8 mouse cellular contexts compared by ENCODE assay signal in the genomic region with DNA sequence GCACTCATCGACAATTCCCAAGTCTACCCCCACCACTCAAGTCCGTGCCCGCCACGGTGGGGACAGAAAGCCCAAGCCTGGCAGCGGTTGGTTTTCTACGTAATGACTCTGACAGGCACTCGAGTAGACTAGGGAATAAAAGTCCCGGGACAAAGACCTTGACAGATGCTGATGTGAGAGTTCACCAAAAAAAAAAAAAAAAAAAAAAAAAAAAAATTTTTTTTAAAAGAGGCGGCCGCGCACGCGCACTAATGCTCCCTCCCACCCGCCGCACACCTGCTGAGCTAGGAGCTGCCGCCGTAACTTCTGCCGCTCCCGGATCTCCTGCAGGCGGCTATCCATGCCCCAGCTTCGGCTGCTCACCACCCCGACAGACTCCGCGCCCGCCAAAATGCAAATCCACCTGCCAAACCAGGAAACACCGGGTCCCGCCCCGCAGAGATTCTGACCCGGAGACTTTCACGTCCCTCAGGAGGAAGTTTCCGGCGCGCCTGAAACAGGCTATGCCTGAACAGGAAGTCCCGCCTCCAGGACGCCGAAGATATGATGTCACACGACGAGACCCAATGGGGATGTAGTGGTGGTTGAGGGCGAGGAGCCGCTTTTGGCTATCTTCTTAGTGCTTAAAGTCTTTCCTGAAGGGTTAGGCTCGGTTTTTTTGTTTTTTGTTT. TPM values are rescaled to one million over a fixed set of nuclear protein-coding genes. Genes with fewer than 3 reads are reported as not detected.
DNase-seq lines count a peak whose midpoint lies in the region; ATAC-seq and TF ChIP-seq lines count a peak whose summit lies in the region.

A gene (minus strand): TSS at position 623 of the 671 bp plus-strand sequence.

- H3K9ac ChIP-seq in forebrain, embryonic 16.5 days (replicated peaks; ENCODE audit: low read depth, low read length): peak within 1 kb of the TSS; percentile 55
- H3K9ac ChIP-seq in lung, embryonic 14.5 days: peak within 1 kb of the TSS; percentile 60

- H3K4me3 ChIP-seq in G1E (ENCODE audit: low read depth, low read length): peak within 1 kb of the TSS; percentile 78
- peak within 1 kb of the TSS; percentile 59 for H3K4me3 ChIP-seq in forebrain, embryonic 16.5 days (replicated peaks; ENCODE audit: low read length)
- peak within 1 kb of the TSS; percentile 92 for H3K4me3 ChIP-seq in layer of hippocampus, adult 2 months
- peak within 1 kb of the TSS; percentile 65 for H3K4me3 ChIP-seq in lung, embryonic 14.5 days (ENCODE audit: low read depth, low read length)
- H3K4me3 ChIP-seq in olfactory bulb, adult 2 months (ENCODE audit: insufficient read depth, low read depth, low read length): peak within 1 kb of the TSS; percentile 98
- peak within 1 kb of the TSS; percentile 79 for H3K4me3 ChIP-seq in thymus, adult 2 months (ENCODE audit: control insufficient read depth, insufficient read depth, low read length)

- no peaks in the 10 kb centered on the region for H3K27me3 ChIP-seq in G1E (ENCODE audit: insufficient read depth, low read length)
- no peaks in the 10 kb centered on the region for H3K27me3 ChIP-seq in forebrain, embryonic 16.5 days (replicated peaks; ENCODE audit: control insufficient read depth, insufficient read depth, low read length)
- H3K27me3 ChIP-seq in lung, embryonic 14.5 days (ENCODE audit: insufficient read depth, low read length): no peaks in the 10 kb centered on the region
- H3K27me3 ChIP-seq in thymus, adult 2 months (ENCODE audit: control insufficient read depth, insufficient read depth, low read length): no peaks in the 10 kb centered on the region

- no peaks in the 10 kb centered on the region for H3K9me3 ChIP-seq in G1E (replicated peaks)
- no peaks in the 10 kb centered on the region for H3K9me3 ChIP-seq in forebrain, embryonic 16.5 days (ENCODE audit: control insufficient read depth, low read length)
- H3K9me3 ChIP-seq in lung, embryonic 14.5 days (ENCODE audit: low read depth, low read length): no peaks in the 10 kb centered on the region

- peak; percentile 34; the same call in 1 of the 2 replicates for TF ChIP-seq POLR2A in olfactory bulb, adult 2 months (IDR thresholded peaks at IDR 0.05; ENCODE audit: insufficient read depth, low read depth, low read length)
- peak; percentile 59; the same call in 1 of the 2 replicates for TF ChIP-seq POLR2A in thymus, adult 2 months (IDR thresholded peaks at IDR 0.05; ENCODE audit: control insufficient read depth, extremely low read depth, insufficient read depth, low read length, poor library complexity)

- intact Hi-C loops in heart, postnatal 36 days (cut with DNase I): loop anchor here (2.0 to 5.0 kb wide), 2 partner anchors 121 to 1338 kb away; no protein-coding TSS in a partner anchor

- TF ChIP-seq CTCF in G1E (IDR thresholded peaks at IDR 0.05; ENCODE audit: low read depth, low read length): no peak
- TF ChIP-seq CTCF in layer of hippocampus, adult 2 months (conservative IDR thresholded peaks at IDR 0.05): no peak
- no peak for TF ChIP-seq CTCF in lung, embryonic 14.5 days (IDR thresholded peaks at IDR 0.05; ENCODE audit: low read depth)
- TF ChIP-seq CTCF in olfactory bulb, adult 2 months (IDR thresholded peaks at IDR 0.05; ENCODE audit: insufficient read depth, low read depth, low read length): no peak
- TF ChIP-seq CTCF in thymus, adult 2 months (IDR thresholded peaks at IDR 0.05; ENCODE audit: borderline replicate concordance, control insufficient read depth, extremely low read depth, insufficient read depth, low read length, poor library complexity): 0 out of 2 replicates have a peak, but pooled peaks have one; percentile 56

- peaks cover 23% of the 10 kb centered on the region for H3K36me3 ChIP-seq in G1E (replicated peaks)
- H3K36me3 ChIP-seq in forebrain, embryonic 16.5 days (ENCODE audit: control insufficient read depth, insufficient read depth): no peaks in the 10 kb centered on the region
- peaks cover 13% of the 10 kb centered on the region for H3K36me3 ChIP-seq in lung, embryonic 14.5 days (ENCODE audit: insufficient read depth)
- 0 out of 2 replicates have a peak, but pooled peaks cover 5% of the 10 kb centered on the region for H3K36me3 ChIP-seq in thymus, adult 2 months (ENCODE audit: control insufficient read depth, insufficient read depth, low read length)

- under 1% methylated on average over 41 of the region's 41 CpGs for WGBS in forebrain, embryonic 16.5 days
- WGBS in lung, embryonic 14.5 days: under 1% methylated on average over 41 of the region's 41 CpGs
- WGBS in olfactory bulb, adult 2 months: under 1% methylated on average over 41 of the region's 41 CpGs
- under 1% methylated on average over 41 of the region's 41 CpGs for WGBS in thymus, adult 2 months

- peaks cover 17% of the 10 kb centered on the region for H3K4me1 ChIP-seq in G1E (ENCODE audit: insufficient read depth, low read depth, low read length)
- peaks cover 19% of the 10 kb centered on the region for H3K4me1 ChIP-seq in forebrain, embryonic 16.5 days (replicated peaks; ENCODE audit: control insufficient read depth, insufficient read depth, low read length)
- 0 out of 2 replicates have a peak, but pooled peaks cover 6% of the 10 kb centered on the region for H3K4me1 ChIP-seq in lung, embryonic 14.5 days (ENCODE audit: insufficient read depth)
- H3K4me1 ChIP-seq in olfactory bulb, adult 2 months (ENCODE audit: control insufficient read depth, insufficient read depth, low read length): no peaks in the 10 kb centered on the region
- no peaks in the 10 kb centered on the region; the same call in 1 of the 2 replicates for H3K4me1 ChIP-seq in thymus, adult 2 months (replicated peaks; ENCODE audit: control insufficient read depth, insufficient read depth, low read length)

- peak within 1 kb of the TSS; percentile 88 for H3K27ac ChIP-seq in forebrain, embryonic 16.5 days (ENCODE audit: low read length)
- peak within 1 kb of the TSS; percentile 96 for H3K27ac ChIP-seq in layer of hippocampus, adult 2 months
- H3K27ac ChIP-seq in lung, embryonic 14.5 days (ENCODE audit: low read depth): peak within 1 kb of the TSS; percentile 89
- H3K27ac ChIP-seq in olfactory bulb, adult 2 months (ENCODE audit: insufficient read depth, low read depth, low read length): peak within 1 kb of the TSS; percentile 92
- peak within 1 kb of the TSS; percentile 68 for H3K27ac ChIP-seq in thymus, adult 2 months (ENCODE audit: control insufficient read depth, insufficient read depth, low read length)

- H3K4me2 ChIP-seq in forebrain, embryonic 16.5 days (ENCODE audit: low read length): peak within 1 kb of the TSS; percentile 68
- peak within 1 kb of the TSS; percentile 73 for H3K4me2 ChIP-seq in lung, embryonic 14.5 days

- ATAC-seq in G1E (ENCODE audit: extremely low read depth, insufficient number of reproducible peaks, low FRiP score, poor library complexity, severe bottlenecking): peak; percentile 99
- ATAC-seq in forebrain, embryonic 16.5 days: peak; percentile 100
- ATAC-seq in lung, embryonic 14.5 days (ENCODE audit: insufficient read depth): peak; percentile 99

- peak; percentile 84 for DNase-seq in G1E (ENCODE audit: low spot score)
- peak; percentile 95 to 99 for DNase-seq in cerebellum, adult 18-20 months
- DNase-seq in heart, postnatal 36 days: peak; percentile 94 to 96
- peak; percentile 97 to 98 for DNase-seq in layer of hippocampus, adult 2 months (ENCODE audit: low spot score in 2 of 2)
- peak; percentile 99 for DNase-seq in lung, embryonic 14.5 days
- peak; percentile 95 for DNase-seq in thymus, adult 2 months

RNA-seq across cellular contexts. Expression of the gene that starts here (rescaled TPM):
- total RNA-seq in G1E (2014; fragmentation: Nextera tagmentation) (36.9 and 41.2 TPM in 2 replicates), G1E (2017) (18.8 and 29.2 TPM in 2 replicates)
- 10.4 and 12.9 TPM in 2 replicates for polyA plus RNA-seq in G1E (2012)
- 29.1 and 30.8 TPM in 2 replicates for polyA plus RNA-seq in forebrain, embryonic 16.5 days (2015; fragmentation: Nextera tagmentation; extraction: Ambion mirVana)
- total RNA-seq in heart, postnatal 36 days (2021): 10 to 100 TPM; 12.0 to 12.1 TPM
- 10 to 100 TPM; 14.9 to 19.1 TPM for total RNA-seq in layer of hippocampus, adult 2 months (2021)
- 20.1 and 21.0 TPM in 2 replicates for polyA plus RNA-seq in lung, embryonic 14.5 days (2014; fragmentation: Nextera tagmentation; extraction: Ambion mirVana)
- not detected in 2 replicates for polyA plus RNA-seq in olfactory bulb, adult 2 months (2012; ENCODE audit: insufficient read depth, insufficient read length, low replicate concordance, missing spikeins)
- polyA plus RNA-seq in thymus, adult 2 months (2012; rRNA removed): 8.5 and 8.8 TPM in 2 replicates

Comparison
In these comparisons a context has a peak if more than half of its experiments do, and no peak if none do; other contexts are left out.
1. Peak in every context shown above with its lines: DNase-seq, ATAC-seq, H3K4me3 ChIP-seq and H3K27ac ChIP-seq.